Mouse (Mus musculus) C2C12 (cell line): Measurements from ENCODE around the gene Mpg.

Source experiments
- CEBPB ChIP-seq: IDR thresholded peaks from one replicate; pipeline ENCODE4 v1.6.1; 2011; ENCODE audit warnings: low read depth, mild to moderate bottlenecking, control low read depth, moderate library complexity
- CTCF ChIP-seq: IDR thresholded peaks from one replicate; pipeline ENCODE4 v1.5.1; 2011; ENCODE audit not compliant: control insufficient read depth, insufficient read depth, insufficient read length
- FOSL1 ChIP-seq: IDR thresholded peaks from one replicate; pipeline ENCODE4 v1.8.0; 2011; ENCODE audit warnings: mild to moderate bottlenecking, low read length; ENCODE audit not compliant: poor library complexity, insufficient read depth, severe bottlenecking
- MAX ChIP-seq: IDR thresholded peaks from one replicate; pipeline ENCODE4 v1.6.1; 2011; ENCODE audit warnings: mild to moderate bottlenecking, control low read depth
- MYOD1 ChIP-seq: IDR thresholded peaks from one replicate; pipeline ENCODE4 v1.6.1; 2011; ENCODE audit warnings: low read depth; ENCODE audit not compliant: control insufficient read depth, insufficient read length
- MYOG ChIP-seq: IDR thresholded peaks from one replicate; pipeline ENCODE4 v1.6.1; 2011; ENCODE audit not compliant: control insufficient read depth, insufficient read length; ENCODE audit errors: extremely low read depth
- USF1 ChIP-seq: IDR thresholded peaks from one replicate; pipeline ENCODE4 v1.6.1; 2011; ENCODE audit warnings: low read depth, mild to moderate bottlenecking, control low read depth, moderate library complexity

GRCm38 (mm10) chr11:32201922-32202685 is 24.2 kb upstream of the Mpg start:
- no peak for TF ChIP-seq CTCF
- no peak for TF ChIP-seq MAX
- no peak for TF ChIP-seq MYOD1
- no peak for TF ChIP-seq USF1
- TF ChIP-seq CEBPB = no peak
- TF ChIP-seq MYOG = no peak
- no peak for TF ChIP-seq FOSL1
